Mouse (Mus musculus) stomach, embryonic 14.5 days (tissue): ENCODE results near the gene Men1. TPM values are rescaled to one million over a fixed set of nuclear protein-coding genes. Genes with fewer than 3 reads are reported as not detected.

Experiments
- microRNA-seq: library from miRNA; unstranded; fragments of <30 nt; microRNA quantifications from one replicate; pipeline ENCODE4, GENCODE M21; 2016
- polyA plus RNA-seq: library from polyadenylated mRNA; unstranded; fragments of >200 nt; fragmentation: Nextera tagmentation; extraction: Ambion mirVana; gene quantifications from 2 replicates; pipeline ENCODE4 v1.2.1, GENCODE M21; 2014

Gene Men1
- polyA plus RNA-seq, 1 experiment from 2014 or later: 40.0 TPM

Small RNA genes within 50 kb of the gene (microRNA-seq; reads per million reads assigned to microRNA genes)
- not detected for gene Mir6989

Other genes starting within 250 kb of the Men1 start
- 37.2 and 39.0 TPM in 2 replicates for gene Cdca5, start 250.0 kb upstream of the Men1 start, polyA plus RNA-seq
- 0.42 and 0.62 TPM in 2 replicates for gene AC131692.1, start 240.6 kb upstream of the Men1 start, polyA plus RNA-seq
- 0.54 and 0.64 TPM in 2 replicates for gene Naaladl1, start 229.2 kb upstream of the Men1 start, polyA plus RNA-seq
- gene Sac3d1, start 216.3 kb upstream of the Men1 start, polyA plus RNA-seq: 45.4 and 47.9 TPM in 2 replicates
- 27.6 and 30.6 TPM in 2 replicates for gene Snx15, start 206.7 kb upstream of the Men1 start, polyA plus RNA-seq
- gene Batf2, start 194.0 kb upstream of the Men1 start, polyA plus RNA-seq: 0.23 and 0.34 TPM in 2 replicates
- gene Arl2, start 193.4 kb upstream of the Men1 start, polyA plus RNA-seq: 101 and 107 TPM in 2 replicates
- gene Majin, start 150.6 kb upstream of the Men1 start, polyA plus RNA-seq: not detected in 2 replicates
- 0.90 TPM in 1 of 2 replicates, not detected in the other for gene Gpha2, start 108.6 kb upstream of the Men1 start, polyA plus RNA-seq
- gene Ppp2r5b, start 99.1 kb upstream of the Men1 start, polyA plus RNA-seq: 22.1 and 23.5 TPM in 2 replicates
- 9.2 and 10.4 TPM in 2 replicates for gene Atg2a, start 93.3 kb upstream of the Men1 start, polyA plus RNA-seq
- gene Ehd1, start 58.3 kb upstream of the Men1 start, polyA plus RNA-seq: 44.9 and 46.2 TPM in 2 replicates
- 2.2 and 2.3 TPM in 2 replicates for gene Cdc42bpg, start 28.5 kb upstream of the Men1 start, polyA plus RNA-seq
- 10.0 TPM in 2 replicates for gene Map4k2, start 6.2 kb downstream of the Men1 start, polyA plus RNA-seq
- gene Sf1, start 28.7 kb downstream of the Men1 start, polyA plus RNA-seq: 126 and 139 TPM in 2 replicates
- 9.3 and 10.1 TPM in 2 replicates for gene Pygm, start 49.4 kb downstream of the Men1 start, polyA plus RNA-seq
- 38.6 and 47.8 TPM in 2 replicates for gene Rasgrp2, start 64.4 kb downstream of the Men1 start, polyA plus RNA-seq
- 2.5 and 2.6 TPM in 2 replicates for gene Nrxn2, start 83.8 kb downstream of the Men1 start, polyA plus RNA-seq
- not detected in 2 replicates for gene Slc22a12, start 208.1 kb downstream of the Men1 start, polyA plus RNA-seq